Comparison of ENCODE assay signal across 9 mouse cellular contexts in the genomic region with DNA sequence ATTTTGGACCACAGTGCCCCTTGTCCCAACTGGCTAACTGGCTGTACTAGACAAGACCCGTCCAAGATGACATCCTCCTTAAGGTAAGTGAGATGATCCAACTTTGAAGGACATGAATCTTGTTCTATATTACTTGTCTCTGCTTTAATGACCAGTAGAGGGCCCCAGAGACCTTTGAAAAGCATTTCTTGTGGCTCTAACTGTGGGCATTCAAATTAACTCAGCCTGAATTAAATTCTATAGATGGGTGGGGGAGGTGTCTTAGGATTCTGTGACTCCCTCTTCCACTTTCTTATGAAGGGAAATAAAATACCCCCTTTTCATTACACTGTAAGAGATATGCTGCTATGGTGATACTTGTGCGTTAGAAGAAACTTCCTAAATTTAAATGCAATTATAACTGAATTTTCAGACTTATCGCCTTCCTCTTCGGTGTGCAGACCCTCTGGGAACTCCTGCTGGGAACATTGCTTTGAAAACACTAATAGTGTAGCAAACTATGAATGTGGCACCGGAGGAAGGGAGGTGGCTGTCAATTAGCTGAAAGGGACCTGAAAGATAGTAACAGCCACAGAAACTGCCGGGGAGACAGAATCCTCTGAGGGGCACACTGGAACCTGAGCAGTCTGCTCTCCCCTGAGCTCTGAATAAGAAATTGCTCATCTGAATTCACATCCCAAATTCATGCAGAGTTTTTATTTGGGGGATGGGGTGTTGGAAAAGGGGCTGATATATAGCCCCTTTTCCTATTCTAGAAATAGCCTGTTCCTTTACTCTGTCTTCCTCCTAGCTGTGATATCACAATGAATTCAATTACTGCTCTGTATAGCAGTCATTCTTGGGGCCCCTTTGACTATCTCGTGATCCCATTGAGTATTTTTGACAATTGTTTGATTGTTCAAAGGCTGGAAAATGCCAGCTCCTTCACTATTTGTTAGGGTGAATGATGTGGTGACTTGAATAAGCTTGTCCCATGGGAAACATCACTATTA.
DNase-seq lines count a peak whose midpoint lies in the region; ATAC-seq and TF ChIP-seq lines count a peak whose summit lies in the region.
"Had no signal": no experiment of that assay in that cellular context is flagged by ENCODE, and none has a peak within 500 bp of the region (broad histone marks: within the 10 kb centered on the region; RNA-seq: fewer than 3 reads in every experiment).

No protein-coding gene starts in this region.

- 0 out of 2 replicates have a peak overlapping the region, but pooled peaks have one; percentile 53 for H3K27ac ChIP-seq in hindbrain, embryonic 10.5 days
- H3K27ac ChIP-seq in neural tube, embryonic 15.5 days (replicated peaks): no peak overlapping the region
- H3K27ac ChIP-seq: embryonic facial prominence, embryonic 13.5 days had no signal

- peak; percentile 73 for ATAC-seq in neural tube, embryonic 15.5 days (ENCODE audit: low FRiP score)

- H3K4me2 ChIP-seq in neural tube, embryonic 15.5 days: peak overlapping the region; percentile 48
- H3K4me2 ChIP-seq: embryonic facial prominence, embryonic 13.5 days had no signal

- no peaks in the 10 kb centered on the region for H3K9me3 ChIP-seq in E14TG2a.4 (ENCODE audit: low read length)
- no peaks in the 10 kb centered on the region for H3K9me3 ChIP-seq in hindbrain, embryonic 10.5 days
- no peaks in the 10 kb centered on the region for H3K9me3 ChIP-seq in neural tube, embryonic 15.5 days (replicated peaks)
- H3K9me3 ChIP-seq: embryonic facial prominence, embryonic 13.5 days had no signal

- 21% methylated on average over 7 of the region's 7 CpGs for WGBS in hindbrain, embryonic 10.5 days
- WGBS in neural tube, embryonic 15.5 days: 13% methylated on average over 7 of the region's 7 CpGs

- intact Hi-C loops in left cerebral cortex, postnatal 4 days (cut with DNase I): loop anchor here (5.0 kb wide), 1 partner anchor 880 kb away; no protein-coding TSS in a partner anchor

- H3K4me1 ChIP-seq in E14TG2a.4 (replicated peaks; ENCODE audit: low read depth, low read length): no peaks in the 10 kb centered on the region
- peaks cover 10% of the 10 kb centered on the region for H3K4me1 ChIP-seq in hindbrain, embryonic 10.5 days (replicated peaks)
- peaks cover 8% of the 10 kb centered on the region for H3K4me1 ChIP-seq in neural tube, embryonic 15.5 days

- no peaks in the 10 kb centered on the region for H3K27me3 ChIP-seq in E14TG2a.4 (ENCODE audit: insufficient read depth, low read length)
- no peaks in the 10 kb centered on the region; the same call in 1 of the 2 replicates for H3K27me3 ChIP-seq in hindbrain, embryonic 10.5 days (ENCODE audit: insufficient read depth, poor library complexity, severe bottlenecking)
- H3K27me3 ChIP-seq in neural tube, embryonic 15.5 days (replicated peaks): no peaks in the 10 kb centered on the region
- H3K27me3 ChIP-seq: embryonic facial prominence, embryonic 13.5 days had no signal

- no peak overlapping the region for H3K4me3 ChIP-seq in E14TG2a.4 (replicated peaks; ENCODE audit: low read length)
- H3K4me3 ChIP-seq in hindbrain, embryonic 10.5 days: peak overlapping the region; percentile 6; the same call in 1 of the 2 replicates
- H3K4me3 ChIP-seq in neural tube, embryonic 15.5 days (replicated peaks): peak overlapping the region; percentile 9; the same call in 1 of the 2 replicates
- H3K4me3 ChIP-seq: embryonic facial prominence, embryonic 13.5 days had no signal

- H3K9ac ChIP-seq in neural tube, embryonic 15.5 days (replicated peaks): no peak overlapping the region
- H3K9ac ChIP-seq: embryonic facial prominence, embryonic 13.5 days had no signal

- TF ChIP-seq CTCF in E14TG2a.4 (conservative IDR thresholded peaks at IDR 0.05; ENCODE audit: low read length): peak; percentile 54

- DNase-seq in kidney, adult 8-10 months: peak; percentile 3 to 11
- DNase-seq in kidney, adult 11 months: no peak
- peak; percentile 73 for DNase-seq in brain, embryonic 18.5 days (ENCODE audit: low read depth, low spot score)
- DNase-seq in hindbrain, embryonic 10.5 days (ENCODE audit: low spot score): peak; percentile 18
- DNase-seq in left cerebral cortex, postnatal 4 days: peak; percentile 23
- no peak for DNase-seq in spleen, postnatal 4 days (ENCODE audit: low spot score in 2 of 2)

- no peaks in the 10 kb centered on the region for H3K36me3 ChIP-seq in E14TG2a.4 (ENCODE audit: insufficient read depth, low read length)
- H3K36me3 ChIP-seq in hindbrain, embryonic 10.5 days: no peaks in the 10 kb centered on the region
- H3K36me3 ChIP-seq in neural tube, embryonic 15.5 days: no peaks in the 10 kb centered on the region
- H3K36me3 ChIP-seq: embryonic facial prominence, embryonic 13.5 days had no signal

Comparison
In these comparisons a context has a peak if more than half of its experiments do, and no peak if none do; other contexts are left out.
1. DNase-seq: peak in kidney, adult 8-10 months (2 of 2), brain, embryonic 18.5 days (single experiment), hindbrain, embryonic 10.5 days (single experiment) and left cerebral cortex, postnatal 4 days (single experiment); none in kidney, adult 11 months (single experiment) and spleen, postnatal 4 days (0 of 2).